Mouse (Mus musculus) skeletal muscle tissue, postnatal 0 days (tissue): ENCODE results near the gene Cacna1a. TPM values are rescaled to one million over a fixed set of nuclear protein-coding genes. Genes with fewer than 3 reads are reported as not detected.

ENCODE experiments used
- polyA plus RNA-seq: library from polyadenylated mRNA; unstranded; fragments of >200 nt; fragmentation: Nextera tagmentation; extraction: Ambion mirVana; gene quantifications from 2 replicates; pipeline ENCODE4 v1.2.1, GENCODE M21; 2015

Gene Cacna1a
- polyA plus RNA-seq: 1.3 and 2.7 TPM in 2 replicates

GRCm38 (mm10) chr8:84388275-84388674 lies at the start of gene Cacna1a:
Cacna1a (plus strand) TSS chr8:84388440.

GRCm38 (mm10) chr8:84662581-84663065 lies 274.4 kb downstream of the Cacna1a start, which contains the start of gene Ier2:
Ier2 (minus strand) TSS chr8:84662852.

GRCm38 (mm10) chr8:84686191-84687002 lies 298.2 kb downstream of the Cacna1a start, which contains the start of gene Trmt1:
Trmt1 (plus strand) TSS chr8:84686307.

GRCm38 (mm10) chr8:84687705-84688100 lies 299.5 kb downstream of the Cacna1a start, which contains the start of gene Nacc1:
Nacc1 (minus strand) TSS chr8:84687862.

Other genes starting within 250 kb of the Cacna1a start
- 11.4 TPM in 2 replicates for gene Cc2d1a, start 240.5 kb upstream of the Cacna1a start, polyA plus RNA-seq
- gene 4930432K21Rik, start 240.4 kb upstream of the Cacna1a start, polyA plus RNA-seq: 0.61 and 0.62 TPM in 2 replicates
- 1.6 and 3.2 TPM in 2 replicates for gene Nanos3, start 203.2 kb upstream of the Cacna1a start, polyA plus RNA-seq
- gene Zswim4, start 151.4 kb upstream of the Cacna1a start, polyA plus RNA-seq: 4.1 and 4.4 TPM in 2 replicates
- gene D8Ertd738e, start 138.7 kb upstream of the Cacna1a start, polyA plus RNA-seq: 351 and 357 TPM in 2 replicates
- gene Mri1, start 131.1 kb upstream of the Cacna1a start, polyA plus RNA-seq: 47.7 and 50.2 TPM in 2 replicates
- 9.9 and 14.3 TPM in 2 replicates for gene Ccdc130, start 118.1 kb upstream of the Cacna1a start, polyA plus RNA-seq